Mouse (Mus musculus): ENCODE measurements around the gene 1700023F06Rik. TPM values are rescaled to one million over a fixed set of nuclear protein-coding genes. Genes with fewer than 3 reads are reported as not detected.

The 1700023F06Rik gene
- polyA plus RNA-seq (2012; rRNA removed) (0.56 and 0.57 TPM in 2 replicates), polyA plus RNA-seq (2014; fragmentation: Nextera tagmentation; extraction: Ambion mirVana) (0.88 and 1.5 TPM in 2 replicates)

- Histone ChIP-seq H3K4me3 (replicated peaks; ENCODE audit: low read length) (no peak within 1 kb of the TSS), H3K4me1 (ENCODE audit: control insufficient read depth, insufficient read depth, low read length) (no peaks in the 10 kb centered on the region), H3K4me2 (replicated peaks; ENCODE audit: low read depth, low read length, severe bottlenecking) (no peak within 1 kb of the TSS), H3K9me3 (ENCODE audit: control insufficient read depth, low read length) (no peaks in the 10 kb centered on the region), H3K36me3 (ENCODE audit: control insufficient read depth, insufficient read depth, low read length) (no peaks in the 10 kb centered on the region), H3K9ac (ENCODE audit: low read depth, low read length, severe bottlenecking) (no peak within 1 kb of the TSS), H3K27me3 (ENCODE audit: control insufficient read depth, insufficient read depth, low read length) (no peaks in the 10 kb centered on the region), H3K27ac (replicated peaks; ENCODE audit: low read depth, low read length) (no peak within 1 kb of the TSS)
- no peak for ATAC-seq (ENCODE audit: low FRiP score, low read depth)
- 89% methylated on average over 3 of the region's 3 CpGs for WGBS
- TF ChIP-seq POLR2A (IDR thresholded peaks at IDR 0.05; ENCODE audit: borderline replicate concordance, extremely low read depth, insufficient read depth, insufficient read length), result no peak
- no peak for DNase-seq (ENCODE audit: low spot score)
Measured at GRCm38 (mm10) chr11:103208458-103208857, at the start of gene 1700023F06Rik. 1700023F06Rik (minus strand) TSS chr11:103208558.

DNA sequence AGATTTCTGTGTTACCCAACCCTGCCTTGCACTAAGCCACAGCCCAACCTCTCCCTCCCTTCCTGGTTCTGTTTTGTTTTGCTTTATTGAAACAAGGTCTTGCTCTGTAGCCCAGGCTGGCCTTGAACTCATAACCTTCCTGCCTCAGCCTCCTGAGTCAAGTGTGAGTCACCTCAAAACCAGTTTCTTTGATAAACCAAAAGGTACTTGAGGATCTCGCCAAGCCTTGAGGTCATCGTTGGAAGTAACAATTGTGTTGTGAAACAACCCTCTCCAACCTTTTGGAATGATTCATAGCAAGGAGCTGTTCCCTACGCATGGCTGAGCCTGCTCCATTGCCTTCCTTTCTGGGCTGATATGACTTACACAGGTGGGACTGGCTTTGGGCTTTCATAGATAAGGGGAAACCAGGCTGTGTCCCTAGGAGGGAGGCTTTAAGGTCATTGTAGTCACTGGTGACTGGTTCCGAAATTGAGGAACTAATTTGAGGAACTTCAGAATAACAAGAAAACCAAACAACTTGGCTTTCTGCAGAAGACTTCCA, 49.7 kb upstream of the 1700023F06Rik start:
- H3K9ac ChIP-seq (ENCODE audit: low read depth, low read length, severe bottlenecking), result no peak overlapping the region
- H3K4me2 ChIP-seq (replicated peaks; ENCODE audit: low read depth, low read length, severe bottlenecking), result no peak overlapping the region
- no peak for TF ChIP-seq POLR2A (IDR thresholded peaks at IDR 0.05; ENCODE audit: borderline replicate concordance, extremely low read depth, insufficient read depth, insufficient read length)
- ATAC-seq (ENCODE audit: low FRiP score, low read depth), result no peak
- no peaks in the 10 kb centered on the region for H3K36me3 ChIP-seq (ENCODE audit: control insufficient read depth, insufficient read depth, low read length)
- no peak overlapping the region for H3K27ac ChIP-seq (replicated peaks; ENCODE audit: low read depth, low read length)
- H3K4me3 ChIP-seq (replicated peaks; ENCODE audit: low read length), result no peak overlapping the region
- no peaks in the 10 kb centered on the region for H3K27me3 ChIP-seq (ENCODE audit: control insufficient read depth, insufficient read depth, low read length)
- no peaks in the 10 kb centered on the region for H3K9me3 ChIP-seq (ENCODE audit: control insufficient read depth, low read length)
- WGBS, result 87% methylated on average over 4 of the region's 4 CpGs
- H3K4me1 ChIP-seq (ENCODE audit: control insufficient read depth, insufficient read depth, low read length), result peaks cover 8% of the 10 kb centered on the region; the same call in 1 of the 2 replicates
- no peak for DNase-seq (ENCODE audit: low spot score)

- no peaks in the 10 kb centered on the region for H3K27me3 ChIP-seq (ENCODE audit: control insufficient read depth, insufficient read depth, low read length)
- 69% methylated on average over 5 of the region's 5 CpGs for WGBS
- no peak overlapping the region for H3K4me3 ChIP-seq (replicated peaks; ENCODE audit: low read length)
- ATAC-seq (ENCODE audit: low FRiP score, low read depth) (no peak), DNase-seq (ENCODE audit: low spot score) (no peak)
- no peak for TF ChIP-seq POLR2A (IDR thresholded peaks at IDR 0.05; ENCODE audit: borderline replicate concordance, extremely low read depth, insufficient read depth, insufficient read length)
- no peak overlapping the region for H3K27ac ChIP-seq (replicated peaks; ENCODE audit: low read depth, low read length)
- H3K4me2 ChIP-seq (replicated peaks; ENCODE audit: low read depth, low read length, severe bottlenecking), result no peak overlapping the region
- peaks cover 6% of the 10 kb centered on the region; the same call in 1 of the 2 replicates for H3K4me1 ChIP-seq (ENCODE audit: control insufficient read depth, insufficient read depth, low read length)
- H3K36me3 ChIP-seq (ENCODE audit: control insufficient read depth, insufficient read depth, low read length), result no peaks in the 10 kb centered on the region
- no peaks in the 10 kb centered on the region for H3K9me3 ChIP-seq (ENCODE audit: control insufficient read depth, low read length)
- no peak overlapping the region for H3K9ac ChIP-seq (ENCODE audit: low read depth, low read length, severe bottlenecking)
Measured at GRCm38 (mm10) chr11:103253605-103254004, 45.2 kb upstream of the 1700023F06Rik start.

- WGBS, result 87% methylated on average over 5 of the region's 5 CpGs
- ATAC-seq (ENCODE audit: low FRiP score, low read depth), result no peak
- no peak overlapping the region for H3K9ac ChIP-seq (ENCODE audit: low read depth, low read length, severe bottlenecking)
- no peak overlapping the region for H3K4me3 ChIP-seq (replicated peaks; ENCODE audit: low read length)
- no peak overlapping the region for H3K27ac ChIP-seq (replicated peaks; ENCODE audit: low read depth, low read length)
- H3K4me1 ChIP-seq (ENCODE audit: control insufficient read depth, insufficient read depth, low read length), result peaks cover 16% of the 10 kb centered on the region; the same call in 1 of the 2 replicates
- no peak overlapping the region for H3K4me2 ChIP-seq (replicated peaks; ENCODE audit: low read depth, low read length, severe bottlenecking)
- DNase-seq (ENCODE audit: low spot score), result no peak
- H3K36me3 ChIP-seq (ENCODE audit: control insufficient read depth, insufficient read depth, low read length), result no peaks in the 10 kb centered on the region
- H3K27me3 ChIP-seq (ENCODE audit: control insufficient read depth, insufficient read depth, low read length), result no peaks in the 10 kb centered on the region
- no peaks in the 10 kb centered on the region for H3K9me3 ChIP-seq (ENCODE audit: control insufficient read depth, low read length)
- no peak for TF ChIP-seq POLR2A (IDR thresholded peaks at IDR 0.05; ENCODE audit: borderline replicate concordance, extremely low read depth, insufficient read depth, insufficient read length)
Measured at GRCm38 (mm10) chr11:103252380-103252779, 44.0 kb upstream of the 1700023F06Rik start.

GRCm38 (mm10) chr11:103250324-103250723, 42.0 kb upstream of the 1700023F06Rik start:
- H3K36me3 ChIP-seq (ENCODE audit: control insufficient read depth, insufficient read depth, low read length), result no peaks in the 10 kb centered on the region
- H3K4me1 ChIP-seq (ENCODE audit: control insufficient read depth, insufficient read depth, low read length), result peaks cover 30% of the 10 kb centered on the region
- no peak overlapping the region for H3K4me3 ChIP-seq (replicated peaks; ENCODE audit: low read length)
- H3K9me3 ChIP-seq (ENCODE audit: control insufficient read depth, low read length), result no peaks in the 10 kb centered on the region
- ATAC-seq (ENCODE audit: low FRiP score, low read depth) (no peak), DNase-seq (ENCODE audit: low spot score) (no peak)
- no peak overlapping the region for H3K9ac ChIP-seq (ENCODE audit: low read depth, low read length, severe bottlenecking)
- 96% methylated on average over 3 of the region's 3 CpGs for WGBS
- no peak for TF ChIP-seq POLR2A (IDR thresholded peaks at IDR 0.05; ENCODE audit: borderline replicate concordance, extremely low read depth, insufficient read depth, insufficient read length)
- H3K27me3 ChIP-seq (ENCODE audit: control insufficient read depth, insufficient read depth, low read length), result no peaks in the 10 kb centered on the region
- H3K27ac ChIP-seq (replicated peaks; ENCODE audit: low read depth, low read length), result no peak overlapping the region
- no peak overlapping the region for H3K4me2 ChIP-seq (replicated peaks; ENCODE audit: low read depth, low read length, severe bottlenecking)

Measured in limb, embryonic 14.5 days (tissue).